Mouse (Mus musculus): ENCODE data around the gene Nckap5. TPM values are rescaled to one million over a fixed set of nuclear protein-coding genes. Genes with fewer than 3 reads are reported as not detected.

The Nckap5 gene
- polyA plus RNA-seq, 1 experiment from 2014 or later, result 3.2 TPM

DNA sequence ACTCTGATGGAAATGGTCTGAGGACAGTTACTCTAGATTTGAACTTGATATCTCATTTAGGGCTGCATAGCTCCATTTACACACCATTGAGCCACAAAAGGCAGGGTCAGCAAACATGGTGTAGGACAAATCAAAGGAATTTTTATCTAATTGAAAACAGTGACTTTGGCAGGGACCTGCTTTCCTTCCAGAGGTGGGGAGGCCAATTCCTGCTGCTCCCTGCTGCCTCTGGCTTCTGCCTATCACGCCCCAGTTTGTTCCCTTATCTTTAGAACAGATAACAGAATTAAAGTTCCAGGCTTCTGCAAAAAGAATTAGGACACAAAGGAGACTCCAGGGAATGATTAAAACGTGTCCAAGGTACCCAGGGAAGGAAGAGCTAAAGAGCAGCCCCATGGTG, 386.7 kb downstream of the Nckap5 start:
- WGBS, result 67% methylated on average over 2 of the region's 2 CpGs

DNA sequence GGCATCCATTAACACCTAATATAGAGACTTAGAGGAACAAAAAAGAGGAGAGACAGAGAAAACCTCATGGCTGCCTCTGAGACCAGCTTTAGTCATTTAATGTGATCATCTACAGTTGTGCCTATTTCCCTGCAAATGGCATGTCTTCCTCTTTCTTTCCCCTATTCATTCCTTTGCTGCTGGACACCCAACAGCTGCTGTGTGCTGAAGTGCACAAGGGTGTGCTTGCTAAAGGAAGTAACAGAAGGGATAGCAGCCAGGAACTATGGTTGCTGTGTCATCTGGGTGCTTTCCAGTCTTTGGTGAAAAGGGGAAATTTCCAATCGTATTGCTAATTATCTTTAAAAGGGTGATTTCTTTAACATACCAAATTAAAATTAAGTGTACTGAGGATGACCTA, 387.9 kb downstream of the Nckap5 start:
- Histone ChIP-seq H3K4me1 (ENCODE audit: control insufficient read depth, insufficient read depth, low read length) (no peaks in the 10 kb centered on the region), H3K4me3 (ENCODE audit: low read length) (no peak overlapping the region), H3K27me3 (ENCODE audit: control insufficient read depth, insufficient read depth, low read length) (no peaks in the 10 kb centered on the region), H3K9ac (ENCODE audit: low read depth, low read length) (no peak overlapping the region), H3K27ac (ENCODE audit: low read depth, low read length) (no peak overlapping the region), H3K4me2 (replicated peaks; ENCODE audit: low read depth, low read length) (no peak overlapping the region), H3K36me3 (ENCODE audit: control insufficient read depth, insufficient read depth, low read length) (no peaks in the 10 kb centered on the region), H3K9me3 (ENCODE audit: control insufficient read depth, low read length) (no peaks in the 10 kb centered on the region)
- 86% methylated on average over 1 of the region's 1 CpGs for WGBS
- ATAC-seq (ENCODE audit: low FRiP score, low TSS enrichment), result no peak

More for the DNA sequence above, 386.7 kb downstream of the Nckap5 start:
- Histone ChIP-seq H3K9me3 (ENCODE audit: control insufficient read depth, low read length) (no peaks in the 10 kb centered on the region), H3K36me3 (ENCODE audit: control insufficient read depth, insufficient read depth, low read length) (no peaks in the 10 kb centered on the region), H3K27me3 (ENCODE audit: control insufficient read depth, insufficient read depth, low read length) (no peaks in the 10 kb centered on the region), H3K4me3 (ENCODE audit: low read length) (no peak overlapping the region), H3K4me1 (ENCODE audit: control insufficient read depth, insufficient read depth, low read length) (no peaks in the 10 kb centered on the region), H3K9ac (ENCODE audit: low read depth, low read length) (no peak overlapping the region), H3K27ac (ENCODE audit: low read depth, low read length) (no peak overlapping the region), H3K4me2 (replicated peaks; ENCODE audit: low read depth, low read length) (no peak overlapping the region)
- no peak for ATAC-seq (ENCODE audit: low FRiP score, low TSS enrichment)

DNA sequence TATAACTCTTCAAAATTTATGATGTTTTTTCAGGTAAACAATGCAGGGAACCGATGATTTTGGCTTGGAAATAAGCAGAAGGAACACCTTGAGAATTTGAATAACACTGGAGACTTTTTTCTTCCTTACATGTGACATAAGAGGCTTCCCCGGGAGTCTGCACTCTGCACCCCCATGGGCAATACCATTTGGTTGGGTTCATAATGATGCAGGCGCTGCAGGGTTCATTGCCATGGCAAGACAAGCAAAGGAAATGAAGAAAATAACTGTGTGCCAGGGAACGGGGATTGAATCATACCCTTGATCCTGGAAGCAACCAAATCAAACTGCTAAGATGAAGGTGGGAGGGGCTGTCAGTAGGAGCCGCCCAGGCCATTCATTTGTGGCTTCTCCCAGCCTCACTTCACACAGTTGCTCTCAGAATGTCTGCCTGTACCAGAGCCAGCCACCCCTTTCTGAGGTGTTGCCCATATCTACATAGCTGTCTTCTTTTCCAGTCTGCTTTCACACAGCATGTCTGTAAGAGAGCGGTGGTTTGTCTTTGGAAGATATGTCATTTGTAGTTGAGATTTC, 392.5 kb downstream of the Nckap5 start:
- H3K27me3 ChIP-seq (ENCODE audit: control insufficient read depth, insufficient read depth, low read length), result no peaks in the 10 kb centered on the region
- no peak overlapping the region for H3K9ac ChIP-seq (ENCODE audit: low read depth, low read length)
- H3K4me3 ChIP-seq (ENCODE audit: low read length), result no peak overlapping the region
- WGBS, result 83% methylated on average over 6 of the region's 6 CpGs
- H3K9me3 ChIP-seq (ENCODE audit: control insufficient read depth, low read length), result no peaks in the 10 kb centered on the region
- no peak overlapping the region for H3K27ac ChIP-seq (ENCODE audit: low read depth, low read length)
- no peaks in the 10 kb centered on the region for H3K36me3 ChIP-seq (ENCODE audit: control insufficient read depth, insufficient read depth, low read length)
- H3K4me1 ChIP-seq (ENCODE audit: control insufficient read depth, insufficient read depth, low read length), result no peaks in the 10 kb centered on the region
- ATAC-seq (ENCODE audit: low FRiP score, low TSS enrichment), result no peak
- H3K4me2 ChIP-seq (replicated peaks; ENCODE audit: low read depth, low read length), result no peak overlapping the region

DNA sequence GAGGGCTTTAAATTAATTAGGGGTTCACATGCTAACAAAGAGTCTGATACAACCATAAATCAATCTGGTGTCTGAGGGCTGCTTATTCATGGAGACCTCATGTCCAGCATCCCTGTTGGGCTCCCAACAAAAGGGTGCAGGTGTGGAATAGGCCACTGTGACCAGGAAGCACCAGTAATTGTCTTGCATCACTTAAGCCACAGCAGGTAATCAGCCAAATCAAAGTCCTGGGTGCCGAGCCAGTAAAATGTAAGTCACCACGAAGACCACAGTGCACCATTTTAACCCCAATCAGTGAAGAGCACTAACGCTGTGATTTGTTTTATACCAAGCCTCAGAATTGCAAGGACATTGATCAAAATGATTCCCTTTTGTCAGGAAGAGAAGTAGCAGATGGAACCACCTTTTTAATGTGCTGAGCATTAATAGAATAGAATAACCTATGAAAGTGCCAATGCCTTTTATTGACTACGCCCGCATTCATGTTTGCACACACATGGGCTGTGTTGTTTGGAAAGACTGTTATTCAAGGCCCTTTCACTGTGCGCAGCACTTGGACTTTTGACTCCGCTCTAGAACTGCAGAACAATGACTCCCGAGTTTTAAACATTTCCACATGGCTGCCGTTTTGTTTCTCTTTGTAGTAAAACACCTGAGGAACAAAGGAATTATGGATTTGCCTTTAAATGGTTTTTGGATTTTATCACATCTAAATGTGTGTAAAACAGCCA, 393.5 kb downstream of the Nckap5 start:
- no peak for ATAC-seq (ENCODE audit: low FRiP score, low TSS enrichment)
- H3K36me3 ChIP-seq (ENCODE audit: control insufficient read depth, insufficient read depth, low read length), result no peaks in the 10 kb centered on the region
- no peaks in the 10 kb centered on the region for H3K27me3 ChIP-seq (ENCODE audit: control insufficient read depth, insufficient read depth, low read length)
- no peaks in the 10 kb centered on the region for H3K4me1 ChIP-seq (ENCODE audit: control insufficient read depth, insufficient read depth, low read length)
- no peak overlapping the region for H3K4me2 ChIP-seq (replicated peaks; ENCODE audit: low read depth, low read length)
- WGBS, result 64% methylated on average over 9 of the region's 9 CpGs
- H3K4me3 ChIP-seq (ENCODE audit: low read length), result no peak overlapping the region
- no peaks in the 10 kb centered on the region for H3K9me3 ChIP-seq (ENCODE audit: control insufficient read depth, low read length)
- H3K9ac ChIP-seq (ENCODE audit: low read depth, low read length), result no peak overlapping the region
- no peak overlapping the region for H3K27ac ChIP-seq (ENCODE audit: low read depth, low read length)

DNA sequence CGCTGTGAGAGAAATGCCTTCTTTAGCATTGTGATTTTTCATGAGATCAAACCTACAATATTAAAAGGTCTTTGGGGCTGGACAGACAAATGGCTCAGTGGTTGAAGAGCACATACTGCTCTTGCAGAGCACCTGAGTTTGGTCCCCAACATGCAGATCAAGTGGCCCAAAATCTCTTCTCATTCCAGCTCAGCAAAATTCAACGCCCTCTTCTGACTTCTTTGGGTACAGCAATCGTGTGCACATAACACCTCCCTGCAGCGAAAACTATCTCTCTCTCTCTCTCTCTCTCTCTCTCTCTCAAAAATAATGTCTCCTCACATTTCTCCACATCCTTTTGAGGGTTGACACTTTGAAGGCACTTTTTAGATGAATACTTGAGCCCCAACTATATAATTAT, 398.3 kb downstream of the Nckap5 start:
- H3K4me2 ChIP-seq (replicated peaks; ENCODE audit: low read depth, low read length), result no peak overlapping the region
- H3K27ac ChIP-seq (ENCODE audit: low read depth, low read length), result no peak overlapping the region
- H3K4me3 ChIP-seq (ENCODE audit: low read length), result no peak overlapping the region
- no peaks in the 10 kb centered on the region for H3K36me3 ChIP-seq (ENCODE audit: control insufficient read depth, insufficient read depth, low read length)
- no peaks in the 10 kb centered on the region for H3K9me3 ChIP-seq (ENCODE audit: control insufficient read depth, low read length)
- H3K4me1 ChIP-seq (ENCODE audit: control insufficient read depth, insufficient read depth, low read length), result no peaks in the 10 kb centered on the region
- H3K27me3 ChIP-seq (ENCODE audit: control insufficient read depth, insufficient read depth, low read length), result no peaks in the 10 kb centered on the region
- ATAC-seq (ENCODE audit: low FRiP score, low TSS enrichment), result no peak
- no peak overlapping the region for H3K9ac ChIP-seq (ENCODE audit: low read depth, low read length)
- 89% methylated on average over 4 of the region's 4 CpGs for WGBS

DNA sequence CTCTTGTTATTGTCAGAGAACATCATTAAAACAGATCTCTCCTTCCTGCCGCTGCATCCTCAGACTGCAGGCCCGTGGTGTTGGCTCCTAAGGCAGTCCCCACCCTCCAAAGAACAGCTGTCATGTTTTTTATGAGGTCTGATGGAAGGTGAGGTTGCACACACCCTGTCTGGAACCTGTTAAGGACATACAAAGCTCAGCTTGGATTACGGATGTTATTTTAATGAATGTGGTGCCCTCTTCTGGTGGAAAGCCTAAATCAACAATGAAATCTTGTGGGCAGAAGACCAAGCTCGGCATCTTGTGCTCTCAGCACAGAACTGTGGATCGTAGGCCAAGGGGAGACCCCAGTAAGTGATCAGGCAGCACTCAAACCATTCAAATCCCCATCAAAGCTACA, 399.0 kb downstream of the Nckap5 start:
- Histone ChIP-seq H3K9ac (ENCODE audit: low read depth, low read length) (no peak overlapping the region), H3K27me3 (ENCODE audit: control insufficient read depth, insufficient read depth, low read length) (no peaks in the 10 kb centered on the region), H3K36me3 (ENCODE audit: control insufficient read depth, insufficient read depth, low read length) (no peaks in the 10 kb centered on the region), H3K4me3 (ENCODE audit: low read length) (no peak overlapping the region), H3K27ac (ENCODE audit: low read depth, low read length) (no peak overlapping the region), H3K4me1 (ENCODE audit: control insufficient read depth, insufficient read depth, low read length) (no peaks in the 10 kb centered on the region), H3K9me3 (ENCODE audit: control insufficient read depth, low read length) (no peaks in the 10 kb centered on the region), H3K4me2 (replicated peaks; ENCODE audit: low read depth, low read length) (no peak overlapping the region)
- ATAC-seq (ENCODE audit: low FRiP score, low TSS enrichment), result peak; percentile 82
- 32% methylated on average over 5 of the region's 5 CpGs for WGBS

DNA sequence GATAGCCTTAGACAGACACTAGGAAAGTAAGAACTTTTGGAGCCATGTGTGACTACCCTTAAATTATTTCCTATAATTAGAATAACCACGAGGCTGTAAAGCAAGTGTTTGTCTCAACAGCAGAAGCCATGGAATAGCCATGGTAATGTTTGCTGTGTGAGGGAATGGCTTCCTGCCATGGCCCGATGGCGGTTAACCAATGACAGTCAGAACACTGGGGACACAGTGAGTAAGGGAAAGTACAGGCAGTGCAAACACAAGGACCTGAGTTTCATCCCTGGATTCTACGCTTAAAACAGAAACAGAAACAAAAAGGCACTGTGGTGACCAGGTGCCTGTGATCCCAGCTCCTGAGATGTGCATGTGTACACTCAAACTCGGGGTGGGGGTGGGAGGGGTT, 419.2 kb downstream of the Nckap5 start:
- Histone ChIP-seq H3K9me3 (ENCODE audit: control insufficient read depth, low read length) (no peaks in the 10 kb centered on the region), H3K27ac (ENCODE audit: low read depth, low read length) (no peak overlapping the region), H3K9ac (ENCODE audit: low read depth, low read length) (no peak overlapping the region), H3K36me3 (ENCODE audit: control insufficient read depth, insufficient read depth, low read length) (no peaks in the 10 kb centered on the region), H3K4me2 (replicated peaks; ENCODE audit: low read depth, low read length) (no peak overlapping the region), H3K4me3 (ENCODE audit: low read length) (no peak overlapping the region), H3K4me1 (ENCODE audit: control insufficient read depth, insufficient read depth, low read length) (no peaks in the 10 kb centered on the region), H3K27me3 (ENCODE audit: control insufficient read depth, insufficient read depth, low read length) (no peaks in the 10 kb centered on the region)
- 78% methylated on average over 5 of the region's 5 CpGs for WGBS
- no peak for ATAC-seq (ENCODE audit: low FRiP score, low TSS enrichment)

DNA sequence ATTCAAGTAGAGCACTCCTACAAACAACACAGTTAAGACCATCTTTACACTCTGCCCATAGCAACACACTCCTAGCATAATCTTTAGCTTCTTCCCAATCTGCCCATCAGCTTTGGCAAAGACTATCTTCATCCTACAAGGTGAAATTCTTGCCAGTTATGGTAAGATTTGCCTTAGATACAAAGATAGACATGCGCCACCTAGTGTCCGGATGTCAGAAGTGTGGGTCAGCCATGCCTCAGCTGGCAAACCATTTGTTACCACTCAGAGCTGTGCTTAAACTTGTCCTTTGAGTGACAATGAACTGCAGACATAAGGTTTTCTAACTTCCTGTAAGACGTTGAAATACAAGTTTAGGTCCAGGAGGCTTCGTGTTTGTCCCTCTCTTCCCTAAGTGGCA, 422.7 kb downstream of the Nckap5 start:
- WGBS, result 16% methylated on average over 4 of the region's 4 CpGs
- H3K4me3 ChIP-seq (ENCODE audit: low read length), result no peak overlapping the region
- no peaks in the 10 kb centered on the region for H3K27me3 ChIP-seq (ENCODE audit: control insufficient read depth, insufficient read depth, low read length)
- no peaks in the 10 kb centered on the region for H3K36me3 ChIP-seq (ENCODE audit: control insufficient read depth, insufficient read depth, low read length)
- no peak overlapping the region for H3K4me2 ChIP-seq (replicated peaks; ENCODE audit: low read depth, low read length)
- no peak overlapping the region for H3K9ac ChIP-seq (ENCODE audit: low read depth, low read length)
- no peak overlapping the region for H3K27ac ChIP-seq (ENCODE audit: low read depth, low read length)
- H3K4me1 ChIP-seq (ENCODE audit: control insufficient read depth, insufficient read depth, low read length), result no peaks in the 10 kb centered on the region
- ATAC-seq (ENCODE audit: low FRiP score, low TSS enrichment), result no peak
- H3K9me3 ChIP-seq (ENCODE audit: control insufficient read depth, low read length), result no peaks in the 10 kb centered on the region

DNA sequence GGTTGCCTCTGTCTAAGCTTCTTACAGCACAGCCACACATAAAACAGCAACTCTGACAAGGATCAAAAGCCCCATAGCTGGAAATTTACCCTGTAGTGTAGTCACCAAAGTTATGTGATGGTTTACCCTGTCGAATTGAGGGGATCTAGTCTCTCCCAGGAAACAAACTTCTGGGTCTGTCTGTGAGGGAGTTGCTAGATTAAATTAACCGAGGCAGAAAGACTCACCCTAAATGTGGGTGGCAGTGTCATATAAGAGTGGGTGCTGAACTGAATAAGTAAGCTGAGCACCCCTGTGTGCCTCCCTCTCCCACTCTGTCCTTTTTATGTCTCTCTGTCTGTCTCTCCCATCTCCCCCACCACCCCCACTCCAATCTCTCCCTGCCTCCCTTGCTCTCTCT, 425.1 kb downstream of the Nckap5 start:
- Histone ChIP-seq H3K4me1 (ENCODE audit: control insufficient read depth, insufficient read depth, low read length) (no peaks in the 10 kb centered on the region), H3K4me2 (replicated peaks; ENCODE audit: low read depth, low read length) (no peak overlapping the region)
- no peak for ATAC-seq (ENCODE audit: low FRiP score, low TSS enrichment)

More for the DNA sequence above, 425.1 kb downstream of the Nckap5 start:
- no peaks in the 10 kb centered on the region for H3K36me3 ChIP-seq (ENCODE audit: control insufficient read depth, insufficient read depth, low read length)
- H3K27me3 ChIP-seq (ENCODE audit: control insufficient read depth, insufficient read depth, low read length), result no peaks in the 10 kb centered on the region
- no peak overlapping the region for H3K9ac ChIP-seq (ENCODE audit: low read depth, low read length)
- WGBS, result 70% methylated on average over 2 of the region's 2 CpGs
- H3K4me3 ChIP-seq (ENCODE audit: low read length), result no peak overlapping the region
- no peak overlapping the region for H3K27ac ChIP-seq (ENCODE audit: low read depth, low read length)
- H3K9me3 ChIP-seq (ENCODE audit: control insufficient read depth, low read length), result no peaks in the 10 kb centered on the region

All from kidney, embryonic 14.5 days (tissue).